Mouse (Mus musculus) hindbrain, embryonic 16.5 days (tissue): ENCODE results near the gene Copg1. TPM values are rescaled to one million over a fixed set of nuclear protein-coding genes. Genes with fewer than 3 reads are reported as not detected.

ENCODE experiments used
- ATAC-seq: fragments of 200-750 bp; cut with Nextera tagmentation; 2 replicates; pipeline ENCODE4 v1.8.0; 2017; ENCODE audit warnings: moderate TSS enrichment, moderate library complexity
- H3K27ac ChIP-seq: fragments of 300-500 bp; sonication (generic); 2 replicates; pipeline ENCODE4 v1.5.1; 2014; ENCODE audit warnings: low read depth, mild to moderate bottlenecking, control low read depth, low read length, moderate library complexity
- H3K27me3 ChIP-seq: fragments of 300-500 bp; sonication (generic); replicated peaks from 2 replicates; pipeline ENCODE4 v1.6.1; 2014; ENCODE audit warnings: low read length; ENCODE audit not compliant: control insufficient read depth, insufficient read depth
- H3K36me3 ChIP-seq: fragments of 300-500 bp; sonication (generic); 2 replicates; pipeline ENCODE4 v1.6.1; 2014; ENCODE audit warnings: mild to moderate bottlenecking, low read length, moderate library complexity, mixed read lengths; ENCODE audit not compliant: control insufficient read depth, insufficient read depth
- H3K4me1 ChIP-seq: fragments of 300-500 bp; sonication (generic); 2 replicates; pipeline ENCODE4 v1.6.1; 2014; ENCODE audit warnings: low read depth, low read length; ENCODE audit not compliant: control insufficient read depth, insufficient read depth
- H3K4me2 ChIP-seq: fragments of 300-500 bp; sonication (generic); 2 replicates; pipeline ENCODE4 v1.6.1; 2014; ENCODE audit warnings: mild to moderate bottlenecking, low read length, control low read depth, moderate library complexity
- H3K4me3 ChIP-seq: fragments of 300-500 bp; sonication (generic); 2 replicates; pipeline ENCODE4 v1.5.1; 2014; ENCODE audit warnings: mild to moderate bottlenecking, low read length, control low read depth, moderate library complexity
- H3K9ac ChIP-seq: fragments of 300-500 bp; sonication (generic); 2 replicates; pipeline ENCODE4 v1.6.1; 2014; ENCODE audit warnings: low read depth, mild to moderate bottlenecking, control low read depth, low read length, moderate library complexity
- H3K9me3 ChIP-seq: fragments of 300-500 bp; sonication (generic); 2 replicates; pipeline ENCODE4 v1.6.1; 2014; ENCODE audit warnings: mild to moderate bottlenecking, low read length, moderate library complexity; ENCODE audit not compliant: control insufficient read depth
- WGBS: fragments of 180-500 bp; shearing (Covaris S2); extraction: QIAGEN DNeasy Blood & Tissue Kit; methylation state at CpG from one replicate; pipeline ENCODE4 v1.1.7; 2014; 5-methylcytosine and 5-hydroxymethylcytosine counted together
- polyA plus RNA-seq: library from polyadenylated mRNA; unstranded; fragments of >200 nt; fragmentation: Nextera tagmentation; extraction: Ambion mirVana; gene quantifications from 2 replicates; pipeline ENCODE4 v1.2.1, GENCODE M21; 2015

Copg1 gene
- polyA plus RNA-seq, 1 experiment from 2014 or later = 220 TPM

DNA sequence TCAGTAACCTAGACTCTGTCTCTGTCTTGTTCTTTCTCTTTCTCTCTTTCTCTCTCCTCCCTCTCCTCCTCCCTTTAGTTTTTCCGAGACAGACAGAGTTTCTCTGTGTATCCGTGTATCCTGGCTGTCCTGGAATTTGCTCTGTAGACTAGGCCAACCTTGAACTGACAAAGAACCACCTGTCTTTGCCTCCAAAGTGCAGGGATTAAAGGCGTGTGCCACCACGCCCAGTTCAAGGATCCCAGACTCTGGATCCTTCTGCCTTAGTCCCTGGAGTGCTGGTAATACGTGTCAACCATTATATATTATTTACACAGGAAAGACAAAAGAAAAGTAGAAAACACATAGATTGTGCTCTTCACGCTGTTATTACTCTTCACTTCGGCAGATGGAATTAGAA, 16.4 kb upstream of the Copg1 start:
- Histone ChIP-seq H3K4me2 (no peak overlapping the region), H3K27ac (no peak overlapping the region), H3K9me3 (no peaks in the 10 kb centered on the region), H3K27me3 (no peaks in the 10 kb centered on the region; the same call in 1 of the 2 replicates), H3K4me3 (no peak overlapping the region), H3K9ac (no peak overlapping the region), H3K36me3 (no peaks in the 10 kb centered on the region), H3K4me1 (no peaks in the 10 kb centered on the region)
- no peak for ATAC-seq
- WGBS = 88% methylated on average over 7 of the region's 7 CpGs

DNA sequence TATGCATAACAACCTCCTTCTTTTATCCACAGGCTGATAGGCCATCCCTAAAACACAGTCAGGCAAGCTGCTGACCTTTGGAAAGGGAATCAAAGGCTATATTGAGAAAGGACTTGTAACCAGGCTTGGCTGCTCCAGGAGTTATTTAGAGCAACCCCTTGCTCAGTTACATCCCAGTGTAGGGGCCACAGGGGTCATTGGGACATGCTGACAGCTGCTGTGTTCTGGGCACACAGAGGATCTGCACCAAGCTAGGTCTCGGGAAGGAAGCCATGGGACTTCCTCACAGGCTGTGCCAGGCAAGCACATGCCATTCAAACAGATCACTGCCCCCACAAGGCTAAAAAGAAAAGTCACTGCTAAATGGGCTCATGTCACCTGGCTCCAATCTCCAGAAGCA, 14.5 kb upstream of the Copg1 start:
- Histone ChIP-seq H3K9me3 (no peaks in the 10 kb centered on the region), H3K36me3 (no peaks in the 10 kb centered on the region), H3K27ac (no peak overlapping the region), H3K9ac (no peak overlapping the region), H3K4me1 (no peaks in the 10 kb centered on the region), H3K27me3 (no peaks in the 10 kb centered on the region; the same call in 1 of the 2 replicates), H3K4me3 (no peak overlapping the region), H3K4me2 (no peak overlapping the region)
- ATAC-seq = no peak
- 32% methylated on average over 1 of the region's 1 CpGs for WGBS

DNA sequence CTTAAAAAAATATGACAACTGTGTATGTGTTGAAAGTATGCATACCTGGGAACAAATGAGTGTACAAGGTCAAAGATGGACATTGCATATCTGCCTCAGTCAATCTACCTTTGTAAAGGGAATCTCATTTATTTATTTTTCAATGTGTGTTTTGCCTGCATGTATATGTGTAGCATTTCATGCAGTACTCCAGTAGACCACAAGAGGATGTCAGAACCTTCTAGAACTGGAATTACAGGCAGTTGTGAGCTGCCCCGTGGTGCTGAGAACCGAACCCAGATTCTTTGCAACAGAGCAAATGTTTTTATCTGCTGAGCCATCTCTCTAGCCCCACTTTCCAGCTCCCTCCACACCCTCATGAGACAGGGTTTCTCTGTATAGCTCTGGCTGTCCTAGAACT, 13.7 kb upstream of the Copg1 start:
- Histone ChIP-seq H3K4me1 (no peaks in the 10 kb centered on the region), H3K9ac (no peak overlapping the region), H3K4me3 (no peak overlapping the region), H3K4me2 (no peak overlapping the region), H3K27me3 (no peaks in the 10 kb centered on the region), H3K9me3 (no peaks in the 10 kb centered on the region), H3K36me3 (no peaks in the 10 kb centered on the region), H3K27ac (no peak overlapping the region)
- no peak for ATAC-seq
- WGBS = 74% methylated on average over 2 of the region's 2 CpGs

DNA sequence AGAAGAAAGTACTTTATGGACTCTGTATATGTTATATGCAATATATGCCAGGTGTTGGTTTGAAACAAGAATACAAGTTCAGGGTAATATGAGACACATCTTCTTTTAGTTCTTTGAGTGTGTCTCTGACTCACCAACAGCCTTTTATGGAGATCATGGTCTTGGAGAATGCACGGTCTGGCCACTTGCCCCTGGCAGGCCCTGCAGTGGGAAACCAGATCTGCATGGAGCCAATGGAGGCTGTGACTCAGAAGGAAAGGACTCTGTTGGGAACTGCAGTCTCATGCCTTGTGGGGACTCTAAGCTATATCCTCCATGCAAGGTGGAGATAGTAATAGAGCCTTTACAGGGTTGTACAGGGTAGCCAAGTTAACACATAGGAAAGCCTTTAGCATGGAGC, 12.5 kb upstream of the Copg1 start:
- WGBS = 80% methylated on average over 1 of the region's 1 CpGs
- no peak for ATAC-seq

DNA sequence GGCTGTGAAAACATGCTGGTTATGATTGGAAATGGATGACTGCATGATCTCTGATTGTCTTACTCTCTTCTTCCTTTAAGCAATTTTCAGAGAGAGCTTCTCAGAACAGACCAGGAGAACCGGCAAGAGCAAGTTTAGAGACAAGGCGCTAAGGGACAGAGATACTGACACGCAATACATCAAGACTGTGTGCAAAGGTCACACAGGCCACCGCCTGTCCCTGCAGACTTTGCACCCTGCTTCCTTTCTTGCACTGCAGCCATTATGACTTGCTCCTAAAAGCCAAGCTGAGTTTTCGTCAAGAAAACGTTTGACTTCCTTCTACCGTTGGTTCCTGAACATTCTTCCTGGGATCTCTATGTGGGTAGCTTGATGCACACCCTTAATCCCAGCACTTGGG, 12.1 kb upstream of the Copg1 start:
- Histone ChIP-seq H3K9me3 (no peaks in the 10 kb centered on the region), H3K9ac (no peak overlapping the region), H3K4me3 (no peak overlapping the region), H3K27ac (no peak overlapping the region), H3K36me3 (no peaks in the 10 kb centered on the region), H3K4me1 (no peaks in the 10 kb centered on the region), H3K4me2 (no peak overlapping the region), H3K27me3 (no peaks in the 10 kb centered on the region)
- WGBS = 88% methylated on average over 7 of the region's 7 CpGs
- no peak for ATAC-seq

More for the DNA sequence above, 12.5 kb upstream of the Copg1 start:
- Histone ChIP-seq H3K4me3 (no peak overlapping the region), H3K27me3 (no peaks in the 10 kb centered on the region), H3K27ac (no peak overlapping the region), H3K4me1 (no peaks in the 10 kb centered on the region), H3K36me3 (no peaks in the 10 kb centered on the region), H3K4me2 (no peak overlapping the region), H3K9me3 (no peaks in the 10 kb centered on the region), H3K9ac (no peak overlapping the region)

DNA sequence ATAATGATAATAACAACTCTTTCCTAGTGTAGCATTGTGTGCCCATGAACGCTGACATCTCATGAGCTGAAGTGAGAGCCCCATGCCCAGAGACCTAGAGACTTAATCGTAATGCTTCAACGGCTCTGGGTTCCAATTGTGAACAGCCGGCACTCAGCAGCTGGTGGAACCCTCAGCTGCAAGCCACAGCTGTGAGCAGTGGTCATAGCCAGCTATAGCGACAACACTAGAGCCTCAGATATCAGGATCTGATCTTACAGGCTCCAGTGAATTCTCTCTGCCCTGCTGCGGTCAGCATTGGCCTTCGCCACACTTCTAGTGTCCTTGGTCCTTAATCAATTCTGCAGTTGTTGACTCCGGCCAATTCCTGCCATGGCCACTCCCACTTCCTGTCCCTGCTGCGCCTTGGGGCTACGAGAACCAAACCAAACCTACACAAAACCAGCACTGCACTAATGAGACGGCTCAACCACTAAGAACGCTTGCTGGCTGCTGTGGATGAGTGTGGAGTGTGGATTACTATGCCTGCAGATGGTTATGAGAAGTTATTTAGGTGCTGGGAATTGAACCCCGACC, 11.5 kb upstream of the Copg1 start:
- 78% methylated on average over 13 of the region's 13 CpGs for whole genome bisulfite sequencing
- H3K9me3 ChIP-seq = no peaks in the 10 kb centered on the region
- H3K4me3 ChIP-seq = no peak overlapping the region
- no peak overlapping the region for H3K4me2 ChIP-seq
- no peak overlapping the region for H3K27ac ChIP-seq
- H3K27me3 ChIP-seq = no peaks in the 10 kb centered on the region
- no peak overlapping the region for H3K9ac ChIP-seq
- no peaks in the 10 kb centered on the region for H3K36me3 ChIP-seq
- no peak for ATAC-seq
- no peaks in the 10 kb centered on the region for H3K4me1 ChIP-seq

DNA sequence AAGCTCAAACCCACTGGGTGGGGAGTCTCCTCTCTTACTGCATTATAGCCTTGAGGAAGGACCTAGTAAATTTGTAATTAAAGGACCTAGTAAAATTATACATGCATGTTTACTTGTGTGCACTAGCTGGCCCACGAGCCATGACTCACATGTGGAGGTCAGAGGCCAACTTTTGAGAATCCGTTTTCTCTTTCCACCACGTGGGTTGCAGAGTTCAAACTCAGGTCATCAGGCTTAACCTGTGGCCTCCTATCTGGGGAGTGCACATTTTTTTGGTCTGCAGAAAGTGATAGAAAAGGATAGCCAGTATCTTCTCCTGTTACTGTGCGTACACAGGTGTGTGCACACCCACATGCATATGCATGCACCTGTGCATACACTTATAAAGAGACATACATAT, 8.6 kb upstream of the Copg1 start:
- H3K27me3 ChIP-seq = no peaks in the 10 kb centered on the region
- H3K4me3 ChIP-seq = no peak overlapping the region
- H3K27ac ChIP-seq = no peak overlapping the region
- WGBS = 58% methylated on average over 4 of the region's 4 CpGs
- H3K36me3 ChIP-seq = no peaks in the 10 kb centered on the region
- no peaks in the 10 kb centered on the region for H3K4me1 ChIP-seq
- H3K4me2 ChIP-seq = no peak overlapping the region
- H3K9ac ChIP-seq = no peak overlapping the region
- ATAC-seq = no peak
- no peaks in the 10 kb centered on the region for H3K9me3 ChIP-seq

DNA sequence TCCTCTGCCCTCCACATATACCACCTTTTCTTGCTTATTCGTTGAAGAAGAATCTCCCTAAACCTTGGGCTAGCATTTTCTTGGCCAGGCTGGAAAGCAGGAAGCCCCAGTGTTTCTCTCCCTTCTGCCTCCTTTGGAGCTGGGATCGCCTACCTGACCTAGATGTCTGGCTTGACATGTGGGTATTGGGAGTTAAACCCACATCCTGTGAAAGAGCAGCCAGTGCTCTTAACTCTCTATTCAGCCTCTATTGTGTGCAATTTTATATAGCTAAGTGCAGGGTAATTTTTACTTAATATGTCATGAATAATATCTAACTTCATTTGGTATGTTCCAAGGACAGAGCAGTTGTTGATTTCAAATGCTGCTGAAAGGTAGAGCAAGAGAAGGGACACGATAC, 8.0 kb upstream of the Copg1 start:
- Histone ChIP-seq H3K4me2 (no peak overlapping the region), H3K27me3 (no peaks in the 10 kb centered on the region), H3K9me3 (no peaks in the 10 kb centered on the region), H3K27ac (no peak overlapping the region), H3K36me3 (no peaks in the 10 kb centered on the region), H3K4me3 (no peak overlapping the region), H3K4me1 (no peaks in the 10 kb centered on the region), H3K9ac (no peak overlapping the region)
- WGBS = 72% methylated on average over 3 of the region's 3 CpGs
- ATAC-seq = no peak

DNA sequence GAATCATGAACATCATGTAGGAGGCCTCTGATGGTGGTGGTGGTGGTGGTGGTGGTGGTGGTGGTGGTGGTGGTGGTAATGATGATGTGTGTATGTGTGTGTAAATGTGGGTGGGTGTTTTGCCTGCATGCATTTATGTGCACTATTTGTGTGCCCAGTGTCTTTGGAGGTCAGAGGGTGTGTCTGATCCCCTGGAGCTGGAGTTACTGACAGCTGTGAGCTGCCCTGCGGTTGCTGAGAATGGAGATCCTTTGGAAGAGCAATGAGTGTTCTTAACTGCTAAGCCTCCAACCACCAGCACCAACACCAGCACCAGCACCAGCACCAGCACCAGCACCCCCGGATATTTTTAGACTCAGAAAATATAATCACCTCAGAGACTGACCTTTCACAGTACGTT, 5.4 kb upstream of the Copg1 start:
- no peak for ATAC-seq
- WGBS = 88% methylated on average over 3 of the region's 3 CpGs

DNA sequence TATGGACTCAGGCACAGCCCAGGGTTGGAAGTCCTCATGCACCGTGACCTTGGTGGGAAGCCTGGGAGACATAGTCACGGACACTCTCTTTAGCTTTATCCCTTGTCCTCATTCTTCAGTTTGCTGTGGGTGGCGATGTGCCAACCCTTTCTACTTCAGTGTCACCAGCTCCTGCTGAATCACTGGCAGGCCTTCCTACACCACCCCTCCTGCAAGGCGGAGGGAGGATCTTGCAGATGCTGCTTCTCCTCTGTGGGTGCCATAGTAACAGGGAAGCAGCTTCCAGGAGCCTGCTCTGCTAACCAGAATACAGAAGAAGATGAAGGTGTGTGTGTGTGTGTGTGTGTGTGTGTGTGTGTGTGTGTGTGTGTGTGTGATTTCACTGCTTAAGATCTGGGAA, 4.8 kb upstream of the Copg1 start:
- Histone ChIP-seq H3K4me2 (no peak overlapping the region), H3K36me3 (no peaks in the 10 kb centered on the region), H3K9me3 (no peaks in the 10 kb centered on the region), H3K4me1 (peaks cover 3% of the 10 kb centered on the region), H3K4me3 (no peak overlapping the region), H3K9ac (no peak overlapping the region), H3K27me3 (no peaks in the 10 kb centered on the region), H3K27ac (no peak overlapping the region)
- 44% methylated on average over 4 of the region's 4 CpGs for WGBS
- peak; percentile 31; the same call in 1 of the 2 replicates for ATAC-seq

More for the DNA sequence above, 5.4 kb upstream of the Copg1 start:
- Histone ChIP-seq H3K36me3 (no peaks in the 10 kb centered on the region), H3K27me3 (no peaks in the 10 kb centered on the region), H3K9ac (no peak overlapping the region), H3K4me2 (no peak overlapping the region), H3K27ac (no peak overlapping the region), H3K4me3 (no peak overlapping the region), H3K9me3 (no peaks in the 10 kb centered on the region), H3K4me1 (peaks cover under 1% of the 10 kb centered on the region)
